Mouse (Mus musculus): Measurements from ENCODE around the gene Rapgef3. TPM values are rescaled to one million over a fixed set of nuclear protein-coding genes. Genes with fewer than 3 reads are reported as not detected.
A peak's percentile ranks its signal among the peaks of the same experiment; 100 is the strongest.

The Rapgef3 gene
- total and polyA plus RNA-seq, 3 experiments = 6.6 to 7.4 TPM; not detected in 1

DNA sequence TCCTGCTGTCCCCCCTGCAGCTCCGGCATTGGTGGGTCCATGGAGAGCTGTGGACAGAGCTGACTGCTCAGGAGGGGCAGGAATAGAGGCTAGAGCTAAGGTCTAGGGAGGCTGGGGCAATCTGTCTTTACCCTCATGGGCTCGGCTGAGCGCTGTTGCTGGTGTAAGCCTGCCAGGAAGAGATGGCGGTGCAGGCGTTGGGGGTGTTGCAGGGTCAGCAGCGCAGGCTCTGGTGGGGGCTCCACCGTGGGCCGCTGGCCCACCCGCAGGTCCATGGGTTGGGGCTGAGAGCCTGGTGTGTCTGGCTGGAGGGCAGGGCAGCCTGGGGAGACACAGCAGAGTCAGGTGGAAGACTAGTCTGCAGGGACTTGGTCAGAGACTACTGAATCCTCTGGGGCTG lies 43.5 kb upstream of the Rapgef3 start:
- H3K4me1 ChIP-seq (ENCODE audit: control insufficient read depth in 1 of 2, insufficient read depth in 2 of 2, low read length in 2 of 2) = no peaks in the 10 kb centered on the region
- H3K36me3 ChIP-seq (ENCODE audit: control insufficient read depth in 1 of 2, insufficient read depth in 2 of 2, low read length in 2 of 2) = peaks cover 2 to 57% of the 10 kb centered on the region in 2 experiments; a peak in 3 of 4 replicates
- H3K27ac ChIP-seq (ENCODE audit: control insufficient read depth, low read depth, low read length) = no peak overlapping the region
- TF ChIP-seq ZMIZ1 (IDR thresholded peaks at IDR 0.05; ENCODE audit: low read depth, low read length) = 0 out of 2 replicates have a peak, but pooled peaks have one; percentile 4
- TF ChIP-seq ETS1 (IDR thresholded peaks at IDR 0.05; ENCODE audit: low read depth, low read length) = no peak
- no peak for TF ChIP-seq CHD2 (IDR thresholded peaks at IDR 0.05; ENCODE audit: low read length)
- H3K9me3 ChIP-seq (replicated peaks; ENCODE audit: insufficient read depth, low read length) = no peaks in the 10 kb centered on the region
- DNase-seq (ENCODE audit: low read depth, low spot score) = no peak
- H3K4me3 ChIP-seq (ENCODE audit: control insufficient read depth in 1 of 2, insufficient read depth in 1 of 2, low read depth in 2 of 2, low read length in 2 of 2) = no peak overlapping the region
- peaks cover 34% of the 10 kb centered on the region for H3K79me2 ChIP-seq (ENCODE audit: control insufficient read depth, insufficient read depth, low read length, poor library complexity)
- no peaks in the 10 kb centered on the region for H3K27me3 ChIP-seq (ENCODE audit: control insufficient read depth in 1 of 2, insufficient read depth in 2 of 2, low read length in 2 of 2)
- H3K9ac ChIP-seq (ENCODE audit: control insufficient read depth, low read depth, low read length, poor library complexity, severe bottlenecking) = no peak overlapping the region

DNA sequence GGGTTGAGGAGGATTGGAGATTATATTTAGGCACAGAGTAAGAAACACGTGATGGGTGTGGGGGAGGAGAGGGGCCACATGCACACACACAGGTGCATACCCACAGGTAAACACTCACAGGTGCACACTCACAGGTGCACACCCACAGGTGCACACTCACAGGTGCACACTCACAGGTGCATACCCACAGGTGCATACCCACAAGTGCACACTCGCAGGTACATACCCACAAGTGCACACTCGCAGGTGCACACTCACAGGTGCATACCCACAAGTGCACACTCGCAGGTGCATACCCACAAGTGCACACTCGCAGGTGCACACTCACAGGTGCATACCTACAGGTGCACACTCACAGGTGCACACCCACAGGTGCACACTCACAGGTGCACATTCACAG lies 42.6 kb upstream of the Rapgef3 start:
- Histone ChIP-seq H3K36me3 (ENCODE audit: control insufficient read depth in 1 of 2, insufficient read depth in 2 of 2, low read length in 2 of 2) (peaks cover 0 to 51% of the 10 kb centered on the region in 2 experiments; a peak in 2 of 4 replicates), H3K27me3 (ENCODE audit: control insufficient read depth in 1 of 2, insufficient read depth in 2 of 2, low read length in 2 of 2) (no peaks in the 10 kb centered on the region), H3K4me1 (ENCODE audit: control insufficient read depth in 1 of 2, insufficient read depth in 2 of 2, low read length in 2 of 2) (no peaks in the 10 kb centered on the region), H3K4me3 (ENCODE audit: control insufficient read depth in 1 of 2, insufficient read depth in 1 of 2, low read depth in 2 of 2, low read length in 2 of 2) (no peak overlapping the region), H3K9me3 (replicated peaks; ENCODE audit: insufficient read depth, low read length) (no peaks in the 10 kb centered on the region), H3K27ac (ENCODE audit: control insufficient read depth, low read depth, low read length) (no peak overlapping the region), H3K9ac (ENCODE audit: control insufficient read depth, low read depth, low read length, poor library complexity, severe bottlenecking) (no peak overlapping the region), H3K79me2 (ENCODE audit: control insufficient read depth, insufficient read depth, low read length, poor library complexity) (peaks cover 25% of the 10 kb centered on the region; the same call in 1 of the 2 replicates)
- TF ChIP-seq MYC (IDR thresholded peaks at IDR 0.05; ENCODE audit: low read depth, low read length) = no peak
- no peak for TF ChIP-seq GATA1 (IDR thresholded peaks at IDR 0.05; ENCODE audit: low read depth, low read length)
- TF ChIP-seq JUND (IDR thresholded peaks at IDR 0.05; ENCODE audit: low read depth, low read length) = no peak
- TF ChIP-seq KAT2A (conservative IDR thresholded peaks at IDR 0.05; ENCODE audit: low read depth, low read length) = no peak
- no peak for TF ChIP-seq MYB (IDR thresholded peaks at IDR 0.05; ENCODE audit: low read depth, low read length)
- no peak for TF ChIP-seq TAL1 (IDR thresholded peaks at IDR 0.05; ENCODE audit: low read length)
- no peak for TF ChIP-seq SIN3A (IDR thresholded peaks at IDR 0.05; ENCODE audit: low read length)
- TF ChIP-seq POLR2AphosphoS5 (IDR thresholded peaks at IDR 0.05; ENCODE audit: borderline replicate concordance, low read depth, low read length) = peak; percentile 74; the same call in 1 of the 2 replicates
- no peak for DNase-seq (ENCODE audit: low read depth, low spot score)

GRCm38 (mm10) chr15:97809942-97810341 lies 42.2 kb upstream of the Rapgef3 start:
- Histone ChIP-seq H3K79me2 (ENCODE audit: control insufficient read depth, insufficient read depth, low read length, poor library complexity) (peaks cover 21% of the 10 kb centered on the region; the same call in 1 of the 2 replicates), H3K27ac (ENCODE audit: control insufficient read depth, low read depth, low read length) (no peak overlapping the region), H3K4me1 (ENCODE audit: control insufficient read depth in 1 of 2, insufficient read depth in 2 of 2, low read length in 2 of 2) (no peaks in the 10 kb centered on the region), H3K9ac (ENCODE audit: control insufficient read depth, low read depth, low read length, poor library complexity, severe bottlenecking) (no peak overlapping the region), H3K36me3 (ENCODE audit: control insufficient read depth in 1 of 2, insufficient read depth in 2 of 2, low read length in 2 of 2) (peaks cover 0 to 52% of the 10 kb centered on the region in 2 experiments; a peak in 2 of 4 replicates), H3K9me3 (replicated peaks; ENCODE audit: insufficient read depth, low read length) (no peaks in the 10 kb centered on the region), H3K4me3 (ENCODE audit: control insufficient read depth in 1 of 2, insufficient read depth in 1 of 2, low read depth in 2 of 2, low read length in 2 of 2) (no peak overlapping the region), H3K27me3 (ENCODE audit: control insufficient read depth in 1 of 2, insufficient read depth in 2 of 2, low read length in 2 of 2) (no peaks in the 10 kb centered on the region)
- no peak for DNase-seq (ENCODE audit: low read depth, low spot score)
- TF ChIP-seq TCF12 (IDR thresholded peaks at IDR 0.05; ENCODE audit: low read depth, low read length) (no peak), EP300 (IDR thresholded peaks at IDR 0.05; ENCODE audit: low read depth in 1 of 2, low read length in 2 of 2) (no peak), POLR2AphosphoS2 (IDR thresholded peaks at IDR 0.05; ENCODE audit: low read length) (no peak), MYB (IDR thresholded peaks at IDR 0.05; ENCODE audit: low read depth, low read length) (no peak), HCFC1 (IDR thresholded peaks at IDR 0.05; ENCODE audit: low read depth, low read length) (no peak), RAD21 (IDR thresholded peaks at IDR 0.05; ENCODE audit: low read depth, low read length) (peak; percentile 17; the same call in 1 of the 2 replicates), MEF2A (IDR thresholded peaks at IDR 0.05; ENCODE audit: extremely low read depth, insufficient replicate concordance, low read depth, low read length, poor library complexity, severe bottlenecking) (no peak), POLR2AphosphoS5 (IDR thresholded peaks at IDR 0.05; ENCODE audit: borderline replicate concordance, low read depth, low read length) (no peak), NELFE (IDR thresholded peaks at IDR 0.05; ENCODE audit: low read depth, low read length) (no peak), ETS1 (IDR thresholded peaks at IDR 0.05; ENCODE audit: low read depth, low read length) (no peak), TBP (IDR thresholded peaks at IDR 0.05; ENCODE audit: low read depth, low read length) (no peak), CHD1 (IDR thresholded peaks at IDR 0.05; ENCODE audit: low read depth, low read length) (no peak), CTCF (IDR thresholded peaks at IDR 0.05 in 2 of 3, conservative IDR thresholded peaks at IDR 0.05 in 1 of 3; ENCODE audit: control insufficient read depth in 1 of 3, insufficient read depth in 1 of 3, low read depth in 2 of 3, low read length in 3 of 3, poor library complexity in 1 of 3, severe bottlenecking in 1 of 3) (peak in 2 of 3 experiments; percentile 44 to 45; a peak in 4 of 6 replicates), ZNF384 (IDR thresholded peaks at IDR 0.05; ENCODE audit: low read depth, low read length) (no peak), USF2 (IDR thresholded peaks at IDR 0.05; ENCODE audit: borderline replicate concordance in 1 of 2, insufficient read depth in 1 of 2, low read depth in 1 of 2, low read length in 2 of 2) (no peak), RCOR1 (IDR thresholded peaks at IDR 0.05; ENCODE audit: low read depth, low read length) (no peak), SMC3 (IDR thresholded peaks at IDR 0.05; ENCODE audit: low read depth, low read length) (peak; percentile 48), MYC (IDR thresholded peaks at IDR 0.05; ENCODE audit: low read depth, low read length) (no peak), E2F4 (IDR thresholded peaks at IDR 0.05; ENCODE audit: borderline replicate concordance, low read depth, low read length) (no peak)

All from MEL (cell line).